Mouse (Mus musculus): ENCODE measurements around the gene Ddx24.

DNA sequence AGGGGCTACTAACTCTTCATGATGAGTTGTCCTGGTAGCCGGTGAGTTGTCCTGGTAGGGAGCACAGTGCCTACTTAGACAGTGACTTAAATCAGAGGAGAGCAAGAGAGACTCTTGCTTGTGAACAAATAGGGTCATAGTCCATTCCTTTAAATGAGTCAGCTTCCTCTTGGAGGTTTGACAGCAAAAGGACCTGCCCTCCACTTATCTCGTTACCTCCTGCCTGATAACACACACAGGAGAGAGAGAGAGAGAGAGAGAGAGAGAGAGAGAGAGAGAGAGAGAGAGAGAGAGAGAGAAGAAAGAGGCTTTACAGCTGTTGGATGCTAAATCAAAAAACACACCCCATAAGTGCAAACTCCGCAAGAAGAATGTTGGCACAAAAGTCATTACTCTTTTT lies 31.5 kb upstream of the Ddx24 start, which contains the start of gene Ifi27l2b:
- TF ChIP-seq POLR2A (IDR thresholded peaks at IDR 0.05; ENCODE audit: insufficient read length, low read depth) = no peak
- TF ChIP-seq MYOG (IDR thresholded peaks at IDR 0.05; ENCODE audit: control insufficient read depth in 1 of 3, insufficient read depth in 1 of 3, insufficient read length in 2 of 3, low read depth in 2 of 3) = no peak
- TF ChIP-seq USF1 (IDR thresholded peaks at IDR 0.05; ENCODE audit: low read depth) = no peak
- TF ChIP-seq MAX (IDR thresholded peaks at IDR 0.05; ENCODE audit: low read depth) = no peak
- TF ChIP-seq E2F4 (IDR thresholded peaks at IDR 0.05; ENCODE audit: insufficient read depth) = no peak
- TF ChIP-seq TCF12 (IDR thresholded peaks at IDR 0.05; ENCODE audit: insufficient read depth, poor library complexity, severe bottlenecking) = no peak
- TF ChIP-seq POLR2AphosphoS2 (IDR thresholded peaks at IDR 0.05; ENCODE audit: insufficient read length, low read depth) = no peak
- TF ChIP-seq CEBPB (IDR thresholded peaks at IDR 0.05; ENCODE audit: insufficient read depth, poor library complexity, severe bottlenecking) = no peak
- TF ChIP-seq REST (IDR thresholded peaks at IDR 0.05; ENCODE audit: insufficient read depth, insufficient read length) = no peak
- no peak for TF ChIP-seq MYOD1 (IDR thresholded peaks at IDR 0.05; ENCODE audit: control insufficient read depth in 1 of 3, insufficient read length in 2 of 3, low read depth in 2 of 3)
- no peak for TF ChIP-seq SRF (IDR thresholded peaks at IDR 0.05; ENCODE audit: control insufficient read depth, insufficient read length, low read depth)
